Mouse (Mus musculus) E14TG2a.4 (cell line): ENCODE results near the gene Col6a1.

Experiments used
- CTCF ChIP-seq: conservative IDR thresholded peaks from 2 replicates; pipeline ENCODE4 v1.5.1; 2014; ENCODE audit warnings: low read length
- NANOG ChIP-seq: IDR thresholded peaks from 2 replicates; pipeline ENCODE4 v1.6.1; 2014; ENCODE audit warnings: borderline replicate concordance, low read length, mixed read lengths
- POU5F1 ChIP-seq: IDR thresholded peaks from 2 replicates; pipeline ENCODE4 v1.6.1; 2014; ENCODE audit warnings: low read length, borderline replicate concordance

DNA sequence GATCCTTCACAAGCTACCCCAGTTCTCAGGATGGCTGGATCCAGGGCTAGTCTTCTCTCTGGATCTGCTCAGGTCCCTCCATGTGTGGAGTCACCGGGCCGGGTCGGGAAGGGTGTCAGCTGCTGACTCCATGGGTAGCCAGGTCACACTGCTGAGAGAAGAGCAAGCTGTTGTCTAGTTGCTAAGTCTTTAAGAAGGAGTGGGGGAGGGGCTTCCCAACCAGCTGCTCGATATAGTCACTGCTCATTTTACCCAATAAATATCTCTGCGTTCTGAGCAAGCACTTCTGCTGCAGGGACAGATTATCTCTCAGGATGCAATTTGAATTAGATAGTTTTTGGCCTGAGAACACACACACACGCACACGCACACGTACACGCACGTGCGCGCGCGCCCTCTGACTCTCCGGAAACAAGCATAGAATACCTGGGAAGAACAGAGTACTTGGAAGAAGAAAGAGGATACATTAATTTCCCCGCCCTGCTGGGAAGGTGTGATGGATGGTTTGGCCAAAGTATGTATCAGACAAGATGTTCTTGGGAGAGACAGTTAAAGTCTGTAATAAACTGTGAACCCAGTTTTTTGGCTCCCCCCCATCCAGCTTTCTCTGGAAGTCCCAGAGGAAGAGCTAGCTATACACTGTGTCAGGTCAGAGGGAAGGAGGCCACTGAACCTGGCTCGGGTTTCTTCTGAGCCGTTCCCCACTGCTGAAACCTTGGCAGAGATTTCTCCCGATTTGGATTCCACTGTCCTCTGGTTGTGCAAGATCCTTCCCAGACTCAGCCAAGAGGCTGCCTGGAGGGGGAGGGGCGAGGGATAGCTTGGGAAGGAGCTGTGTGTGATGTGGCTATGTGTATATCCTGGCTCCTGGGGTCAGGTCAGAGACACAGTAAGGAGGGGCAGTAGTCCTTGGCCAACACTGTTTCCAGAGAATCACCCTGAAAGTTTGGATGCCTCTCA, 61.5 kb downstream of the Col6a1 start:
- TF ChIP-seq CTCF (no peak), NANOG (no peak), POU5F1 (no peak)
